Mouse (Mus musculus): Measurements from ENCODE around the gene Ccdc136. TPM values are rescaled to one million over a fixed set of nuclear protein-coding genes. Genes with fewer than 3 reads are reported as not detected.
A peak's percentile ranks its signal among the peaks of the same experiment; 100 is the strongest.
"Not testable (repeated sequence)": the region's sequence is repeated elsewhere in the genome, so short reads cannot be mapped to it uniquely, and the experiment has no call there.

The Ccdc136 gene
- total RNA-seq (2021): 10 to 100 TPM; 11.8 to 12.2 TPM
- long read RNA-seq, experiment 1, transcript Ccdc136-202 (16 exons, 3,279 nt): major isoform, 5 of 19 reads
- long read RNA-seq, experiment 1, partial matches to known transcripts: 0 of 19 reads
- long read RNA-seq, experiment 1, other reads (novel, unspliced or antisense): 12 of 19 reads
- long read RNA-seq, experiment 2, partial matches to known transcripts: 1 of 15 reads
- long read RNA-seq, experiment 2, other reads (novel, unspliced or antisense): 9 of 15 reads

GRCm38 (mm10) chr6:29395910-29396713 is at the start of gene Ccdc136:
Gene Ccdc136, plus strand, starts transcription at chr6:29396309.
- DNase-seq (ENCODE audit: low spot score): peak; percentile 70

GRCm38 (mm10) chr6:29346512-29346911 is 49.6 kb upstream of the Ccdc136 start:
- not testable (repeated sequence) for DNase-seq (ENCODE audit: low spot score)

- DNase-seq (ENCODE audit: low spot score): no peak
Measured at GRCm38 (mm10) chr6:29347189-29347588, 48.9 kb upstream of the Ccdc136 start.

GRCm38 (mm10) chr6:29347665-29348370 is 48.3 kb upstream of the Ccdc136 start, which contains the start of gene Calu:
Gene Calu, plus strand, starts transcription at chr6:29348069.
- DNase-seq (ENCODE audit: low spot score): peak; percentile 100

- no peak for DNase-seq (ENCODE audit: low spot score)
Measured at GRCm38 (mm10) chr6:29348371-29348724, 47.8 kb upstream of the Ccdc136 start.

GRCm38 (mm10) chr6:29351613-29352012 is 44.5 kb upstream of the Ccdc136 start:
- DNase-seq (ENCODE audit: low spot score): no peak

GRCm38 (mm10) chr6:29352816-29353215 is 43.3 kb upstream of the Ccdc136 start:
- DNase-seq (ENCODE audit: low spot score): no peak

GRCm38 (mm10) chr6:29359386-29359785 is 36.7 kb upstream of the Ccdc136 start:
- peak; percentile 52 for DNase-seq (ENCODE audit: low spot score)

- peak; percentile 23 for DNase-seq (ENCODE audit: low spot score)
Measured at GRCm38 (mm10) chr6:29360211-29360610, 35.9 kb upstream of the Ccdc136 start.

- peak; percentile 38 for DNase-seq (ENCODE audit: low spot score)
Measured at GRCm38 (mm10) chr6:29362246-29363128, 33.6 kb upstream of the Ccdc136 start.

- DNase-seq (ENCODE audit: low spot score): no peak
Measured at GRCm38 (mm10) chr6:29363129-29363515, 33.0 kb upstream of the Ccdc136 start.

- no peak for DNase-seq (ENCODE audit: low spot score)
Measured at GRCm38 (mm10) chr6:29365277-29365676, 30.8 kb upstream of the Ccdc136 start.

GRCm38 (mm10) chr6:29377386-29377785 is 18.7 kb upstream of the Ccdc136 start:
- no peak for DNase-seq (ENCODE audit: low spot score)

- DNase-seq (ENCODE audit: low spot score): no peak
Measured at GRCm38 (mm10) chr6:29378678-29379077, 17.4 kb upstream of the Ccdc136 start.

GRCm38 (mm10) chr6:29379954-29380353 is 16.2 kb upstream of the Ccdc136 start:
- DNase-seq (ENCODE audit: low spot score): no peak

- no peak for DNase-seq (ENCODE audit: low spot score)
Measured at GRCm38 (mm10) chr6:29382442-29382841, 13.7 kb upstream of the Ccdc136 start.

GRCm38 (mm10) chr6:29388052-29388518 is 8.0 kb upstream of the Ccdc136 start, which contains the start of gene Opn1sw:
Gene Opn1sw, minus strand, starts transcription at chr6:29388468.
- no peak for DNase-seq (ENCODE audit: low spot score)

- DNase-seq (ENCODE audit: low spot score): peak; percentile 95
Measured at GRCm38 (mm10) chr6:29388606-29389080, 7.5 kb upstream of the Ccdc136 start.

GRCm38 (mm10) chr6:29389425-29389824 is 6.7 kb upstream of the Ccdc136 start:
- DNase-seq (ENCODE audit: low spot score): no peak

- not testable (repeated sequence) for DNase-seq (ENCODE audit: low spot score)
Measured at GRCm38 (mm10) chr6:29390500-29390899, 5.6 kb upstream of the Ccdc136 start.

GRCm38 (mm10) chr6:29391241-29391640 is 4.9 kb upstream of the Ccdc136 start:
- DNase-seq (ENCODE audit: low spot score): not testable (repeated sequence)
